Mouse (Mus musculus): ENCODE data around the gene Foxp1.

The Foxp1 gene

DNA sequence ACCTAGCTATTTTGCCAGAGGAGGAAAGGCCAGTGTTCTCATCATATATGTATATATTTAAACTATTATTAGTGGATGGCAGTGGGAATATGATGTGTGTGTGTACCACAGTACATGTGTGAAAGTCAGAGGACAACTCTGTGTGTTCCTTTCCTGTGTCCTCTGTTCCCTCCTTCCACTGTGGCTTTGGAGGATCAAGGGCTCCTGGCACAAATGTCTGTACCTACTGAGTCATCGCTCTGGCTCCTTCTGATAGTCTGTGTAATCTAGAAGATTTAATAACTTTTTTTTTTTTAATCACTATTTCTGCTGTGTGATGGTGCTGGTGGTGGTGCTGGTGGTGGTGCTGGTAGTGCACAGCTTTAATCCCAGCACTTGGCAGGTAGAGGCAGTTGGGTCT lies 452.8 kb downstream of the Foxp1 start:
- DNase-seq: no peak

DNA sequence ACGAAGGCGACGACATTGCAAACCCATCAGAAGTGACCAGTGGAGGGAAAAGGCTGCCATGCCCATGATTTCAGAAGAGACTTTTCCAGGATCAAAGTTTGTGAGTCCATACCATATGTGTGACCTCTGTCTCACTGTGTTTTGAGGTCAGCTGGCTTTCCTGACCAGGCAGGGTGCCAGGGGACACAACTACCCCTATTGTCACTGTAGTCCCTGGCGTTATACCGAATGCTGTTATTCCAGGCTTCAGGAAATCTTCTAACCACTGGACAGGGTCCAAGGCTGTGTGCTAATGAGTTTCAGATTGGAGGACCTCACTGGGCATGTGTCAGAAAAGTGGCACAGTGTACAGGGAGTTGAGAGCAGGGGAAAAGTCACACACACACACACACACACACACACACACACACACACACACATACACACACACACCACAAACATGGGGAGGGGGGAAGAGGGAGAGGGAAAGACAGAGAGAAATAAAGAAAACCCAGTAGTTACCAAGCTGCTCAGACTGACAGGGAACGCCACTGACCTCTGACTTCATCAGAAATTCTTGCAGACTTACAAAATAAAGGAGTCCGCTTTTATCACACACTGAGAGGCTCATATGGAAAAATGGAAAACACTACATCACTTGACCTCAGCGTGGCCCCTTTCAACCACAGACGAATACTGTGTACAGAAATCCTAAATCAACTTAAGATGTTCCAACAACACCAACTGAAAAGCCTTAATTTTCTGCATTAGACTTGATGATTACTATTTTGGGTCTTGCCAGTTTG lies 456.8 kb downstream of the Foxp1 start:
- DNase-seq: peak; percentile 35

DNA sequence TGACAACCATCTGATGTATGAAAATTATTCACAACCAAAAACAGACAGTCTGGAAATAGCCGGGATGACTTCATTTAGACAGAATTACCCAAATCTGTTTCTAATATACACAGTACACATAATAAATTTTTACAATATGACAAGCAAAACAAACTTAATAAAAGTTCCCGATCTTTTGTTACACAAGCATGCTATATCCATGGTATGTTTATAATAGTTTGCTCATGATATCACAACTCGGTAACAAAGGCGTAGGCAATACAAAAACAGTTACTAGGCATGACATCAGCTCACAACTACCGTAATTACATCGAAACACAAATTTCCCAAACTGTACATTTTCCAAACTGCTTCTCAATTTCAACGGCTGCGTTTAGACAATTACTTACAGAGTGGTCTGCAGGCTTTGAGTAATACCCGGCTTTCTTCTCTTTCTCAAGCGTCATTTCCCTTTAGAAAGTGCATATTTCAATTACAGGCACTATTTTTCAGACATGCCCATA lies 458.5 kb downstream of the Foxp1 start:
- no peak for DNase-seq

DNA sequence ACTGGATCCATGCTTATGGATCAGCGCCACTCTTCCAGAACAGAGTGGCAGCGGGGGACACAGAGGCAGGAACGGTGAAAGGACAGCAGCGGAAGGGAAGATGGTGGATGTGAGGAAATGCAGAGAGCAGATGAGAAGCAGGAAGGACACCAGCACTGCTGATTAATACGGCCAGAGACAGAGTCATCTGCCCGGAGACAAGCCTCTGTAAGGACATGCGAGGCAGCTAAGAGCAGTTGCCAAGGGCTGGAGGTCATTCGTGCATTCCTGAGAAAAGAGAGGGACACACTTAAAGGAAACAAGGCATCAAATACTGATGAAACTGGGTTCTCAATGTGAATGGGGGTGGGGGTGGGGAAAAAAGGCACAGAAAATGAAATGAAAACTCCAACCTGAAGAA lies 459.6 kb downstream of the Foxp1 start:
- DNase-seq: no peak

DNA sequence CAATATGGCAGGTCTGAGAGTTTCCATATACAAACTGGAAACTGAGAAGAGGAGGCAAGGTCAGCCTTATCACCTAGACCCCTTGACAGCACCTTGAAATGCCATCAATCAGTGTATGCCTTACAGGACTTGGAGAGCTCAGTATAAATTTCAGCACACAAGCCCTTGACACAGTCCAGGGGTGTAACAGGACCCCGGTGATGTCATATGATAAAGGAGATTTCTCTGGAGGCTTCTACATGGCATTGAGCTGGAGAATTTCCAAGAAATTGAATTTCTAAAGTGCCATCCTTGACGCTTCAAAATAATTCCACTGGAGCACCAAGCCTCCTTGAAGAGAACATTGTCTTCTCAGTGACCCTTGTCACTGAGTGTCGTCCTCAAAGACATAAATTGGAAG lies 463.8 kb downstream of the Foxp1 start:
- DNase-seq: no peak

DNA sequence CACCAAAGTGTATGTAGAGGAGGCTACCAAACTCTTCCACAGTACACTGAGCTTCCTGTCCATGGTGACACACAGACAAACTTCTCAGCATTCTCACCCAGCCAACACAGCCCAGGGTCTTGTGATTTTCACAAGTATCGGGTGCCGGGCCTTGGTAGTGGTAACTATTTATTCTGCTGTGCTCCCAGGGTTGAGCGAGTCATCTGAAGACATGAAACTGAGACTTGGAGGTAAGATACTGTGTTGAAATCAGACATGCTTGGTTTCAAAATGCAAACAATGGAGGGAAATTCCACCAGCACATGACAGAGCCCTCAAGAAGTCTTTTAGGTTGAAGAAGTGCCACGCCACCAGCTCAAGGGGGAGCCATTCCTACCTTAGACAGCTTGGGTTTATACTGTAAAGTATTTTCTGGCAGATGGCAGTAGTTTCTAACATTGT lies 465.4 kb downstream of the Foxp1 start:
- no peak for DNase-seq

DNA sequence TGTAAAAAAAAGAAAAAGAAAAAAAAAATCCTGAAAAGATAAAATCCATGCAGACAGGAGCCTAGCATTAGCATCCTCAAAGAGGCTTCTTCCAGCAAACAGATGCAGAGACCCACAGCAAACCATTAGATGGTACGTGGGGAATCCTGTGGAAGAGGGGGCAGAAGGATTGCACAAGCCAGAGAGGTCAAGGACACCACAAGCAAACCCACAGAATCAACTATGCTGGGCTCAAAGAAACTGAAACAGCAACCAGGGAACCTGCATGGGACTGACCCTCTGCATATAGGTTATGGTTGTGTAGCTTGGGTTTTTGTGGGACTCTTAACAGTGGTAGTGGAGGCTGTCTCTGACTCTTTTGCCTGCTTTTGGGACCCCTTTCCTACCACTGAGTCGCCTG lies 466.1 kb downstream of the Foxp1 start:
- no peak for DNase-seq

DNA sequence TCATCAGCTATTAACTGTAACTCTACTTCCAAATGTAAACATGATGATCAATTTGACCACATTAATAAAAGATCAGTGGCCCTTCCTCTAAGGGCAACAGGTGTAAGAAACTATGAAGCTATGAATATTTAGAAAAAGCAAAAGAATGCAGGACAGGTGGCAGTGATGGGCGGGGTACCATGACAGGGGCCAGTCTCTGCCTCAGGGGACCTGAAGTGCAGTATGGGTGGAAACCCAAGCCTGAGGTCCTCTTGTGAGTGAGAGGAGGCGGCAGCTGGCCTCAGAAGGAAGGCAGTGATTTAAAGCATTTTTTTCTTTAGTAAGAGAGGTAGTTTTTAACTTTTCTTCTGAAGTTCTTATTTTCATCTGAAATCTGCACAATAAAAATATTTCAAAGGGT lies 468.5 kb downstream of the Foxp1 start:
- no peak for DNase-seq

DNA sequence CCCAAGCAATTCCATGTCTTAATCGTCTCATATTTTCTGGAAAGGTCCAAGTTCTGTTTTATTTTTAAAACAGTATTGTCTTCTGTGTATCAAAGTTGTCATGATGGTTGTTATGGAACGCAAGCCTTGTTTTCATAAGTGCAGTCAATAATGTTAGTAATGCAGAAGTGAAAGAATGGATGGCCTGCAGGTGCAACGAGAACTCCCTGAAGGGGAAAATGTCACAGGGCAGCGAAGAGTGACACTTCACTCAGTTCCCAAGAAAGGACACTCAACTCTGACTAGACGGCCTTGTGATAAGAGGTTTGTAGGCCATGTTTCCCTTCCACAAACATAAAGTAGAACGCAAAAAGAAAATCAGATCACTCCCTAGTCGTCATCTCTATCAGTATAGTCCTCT lies 469.4 kb downstream of the Foxp1 start:
- DNase-seq: no peak

DNA sequence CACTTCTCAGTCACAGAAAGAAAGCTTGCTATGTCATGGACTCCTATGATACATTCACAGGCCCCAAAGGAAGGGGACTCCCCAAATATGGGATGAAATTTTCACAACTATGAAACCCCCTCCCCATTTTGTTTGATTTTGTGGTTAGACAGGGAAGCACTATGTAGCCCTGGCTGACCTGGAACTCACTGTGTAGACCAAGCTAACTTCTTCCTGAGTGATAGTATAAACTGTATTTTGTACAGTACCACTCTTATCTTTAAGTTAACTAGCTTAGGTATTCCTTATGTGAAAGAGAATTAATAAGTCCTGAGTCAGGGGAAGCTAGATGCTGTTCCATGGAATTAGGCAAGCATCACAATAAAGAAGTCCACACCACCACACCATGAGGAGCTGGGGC lies 470.8 kb downstream of the Foxp1 start:
- no peak for DNase-seq

DNA sequence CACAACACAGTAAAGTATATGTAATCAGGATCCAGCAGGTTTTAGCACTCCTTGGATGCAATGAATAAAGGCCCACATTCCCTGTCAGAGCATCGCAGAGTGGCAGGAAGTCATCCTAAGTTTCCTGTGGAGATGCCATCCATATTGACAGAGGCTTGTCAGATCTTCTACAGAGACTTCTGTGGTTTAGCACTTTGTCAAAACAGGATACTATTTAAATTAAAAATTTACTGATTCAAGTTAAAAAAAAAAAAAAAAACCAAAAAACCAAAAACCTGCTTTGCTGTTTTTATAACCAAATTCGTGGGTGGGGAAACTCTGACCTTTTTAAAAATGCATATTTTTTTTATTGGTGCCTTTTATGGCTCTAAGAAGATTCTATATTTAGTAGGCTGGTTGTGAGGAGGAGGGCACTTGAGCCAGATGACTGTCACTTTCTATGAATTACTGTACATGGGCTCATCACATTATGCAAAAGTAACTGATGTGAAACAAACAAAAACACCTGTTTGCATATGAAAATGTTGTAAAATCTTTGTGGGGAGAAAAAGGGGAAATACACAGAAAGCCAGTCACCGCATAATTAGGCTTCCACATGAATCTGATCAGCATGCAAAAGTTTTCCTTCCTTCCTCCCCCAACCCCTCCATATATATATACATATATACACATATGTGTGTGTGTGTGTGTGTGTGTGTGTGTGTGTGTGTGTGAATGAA lies 472.1 kb downstream of the Foxp1 start:
- DNase-seq: no peak

DNA sequence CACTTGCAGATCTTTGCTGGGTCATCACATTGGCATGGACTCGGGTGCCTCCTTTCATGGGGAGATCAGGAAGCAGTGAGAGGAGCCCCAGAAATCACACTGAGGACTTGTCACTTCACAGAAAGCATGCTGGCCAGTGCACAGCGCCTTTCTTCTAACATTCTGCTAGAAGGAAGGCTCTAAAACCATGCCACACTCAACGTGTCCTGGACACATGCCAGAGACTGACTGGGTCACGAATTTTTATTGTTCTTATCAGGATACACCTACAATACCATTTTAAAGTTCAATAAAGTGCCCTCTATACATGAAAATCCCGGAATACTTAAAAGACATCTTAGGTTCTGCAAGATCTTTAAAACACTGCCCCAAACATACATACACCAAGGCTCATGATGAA lies 475.2 kb downstream of the Foxp1 start:
- DNase-seq: no peak

DNA sequence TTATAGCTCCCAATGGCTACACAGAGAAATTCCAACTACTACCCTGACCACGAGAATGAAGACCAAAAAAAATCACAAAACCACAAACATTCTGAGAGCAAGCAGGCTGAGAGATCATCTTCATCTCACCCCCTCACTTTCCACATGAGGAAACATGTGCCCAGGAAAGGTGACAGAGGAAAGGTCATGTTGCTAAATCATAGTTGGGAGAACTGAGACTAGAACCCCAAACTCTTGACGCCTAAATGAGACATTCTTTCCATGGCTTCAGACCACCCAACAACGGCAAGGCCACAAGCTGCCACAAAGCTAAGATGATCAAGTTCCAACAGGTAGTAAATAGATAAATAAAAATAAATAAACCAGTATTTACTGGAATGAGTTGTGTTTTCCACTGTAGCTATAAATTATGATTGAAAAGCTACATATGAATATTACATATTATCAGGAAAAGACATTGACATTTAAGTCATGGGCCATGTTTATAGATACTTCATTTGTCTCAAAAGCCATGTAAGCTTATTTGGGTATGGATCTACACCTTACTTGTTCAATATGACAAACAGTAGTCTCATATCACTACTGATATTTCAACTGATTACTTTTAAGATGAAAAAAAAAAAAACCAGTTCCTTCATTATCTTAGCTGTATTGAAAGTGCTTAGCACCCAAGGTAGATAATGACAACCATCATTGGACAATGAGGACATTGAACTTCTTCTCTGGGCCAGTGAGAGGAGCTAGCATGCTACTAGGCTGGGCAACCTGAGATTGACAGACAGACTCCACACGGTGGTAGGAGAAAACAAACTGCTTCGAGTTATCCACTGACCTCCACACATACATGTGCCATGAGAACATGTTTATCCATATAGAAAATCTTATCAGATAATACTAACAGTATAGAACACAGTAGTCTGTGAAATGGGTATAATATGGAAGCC lies 476.4 kb downstream of the Foxp1 start:
- no peak for DNase-seq

DNA sequence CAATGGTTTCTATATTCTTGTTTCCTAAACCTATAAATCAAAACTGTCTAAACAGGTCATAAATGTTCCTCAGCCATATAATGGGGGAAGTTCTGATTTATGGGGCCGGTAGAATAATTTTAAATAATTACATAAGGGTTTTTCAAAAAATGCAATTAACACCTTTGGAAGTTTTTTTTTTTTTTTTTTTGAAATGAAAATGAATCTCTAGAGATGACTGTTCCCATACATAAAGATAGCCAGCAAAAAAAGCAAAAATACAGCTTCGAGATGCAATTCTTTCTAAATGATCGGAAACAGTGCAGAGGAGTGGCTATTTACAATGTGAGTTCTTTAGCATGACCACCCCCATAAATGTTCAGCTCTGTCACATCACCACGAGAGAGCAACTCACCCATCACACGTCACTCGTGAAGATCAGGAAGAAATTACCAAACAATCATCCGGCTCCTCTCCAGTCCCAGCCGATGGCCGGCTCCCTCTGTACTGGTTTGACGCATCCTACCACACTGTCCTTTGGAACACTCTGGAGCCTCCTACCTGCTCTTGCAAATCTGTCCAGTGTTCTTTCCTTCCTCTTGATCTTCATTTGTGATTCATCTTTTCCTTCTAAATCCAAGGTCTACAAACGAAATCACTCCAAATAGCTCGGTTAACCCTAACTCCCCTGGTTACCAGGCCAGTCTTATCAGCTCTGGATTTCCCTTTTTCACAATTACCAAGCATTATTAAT lies 478.4 kb downstream of the Foxp1 start:
- DNase-seq: no peak

DNA sequence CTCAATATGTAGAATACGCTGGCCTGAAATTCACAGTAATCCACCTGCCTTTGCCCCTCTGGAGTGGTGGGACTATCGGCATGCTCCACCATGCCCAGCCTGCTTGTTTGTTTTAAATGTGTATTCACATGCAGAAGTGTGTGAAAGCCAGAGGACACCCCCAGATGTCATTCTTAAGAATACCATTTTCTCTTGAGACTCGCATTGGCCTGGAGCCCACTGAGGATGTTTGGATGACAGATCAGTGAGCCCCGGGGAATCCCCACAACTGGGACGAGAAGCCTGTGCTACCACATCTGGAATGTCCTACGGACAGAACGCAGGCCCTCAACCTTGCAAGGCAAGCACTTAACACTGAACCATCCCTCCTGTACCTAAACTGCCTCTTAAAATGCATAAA lies 479.3 kb downstream of the Foxp1 start:
- no peak for DNase-seq

DNA sequence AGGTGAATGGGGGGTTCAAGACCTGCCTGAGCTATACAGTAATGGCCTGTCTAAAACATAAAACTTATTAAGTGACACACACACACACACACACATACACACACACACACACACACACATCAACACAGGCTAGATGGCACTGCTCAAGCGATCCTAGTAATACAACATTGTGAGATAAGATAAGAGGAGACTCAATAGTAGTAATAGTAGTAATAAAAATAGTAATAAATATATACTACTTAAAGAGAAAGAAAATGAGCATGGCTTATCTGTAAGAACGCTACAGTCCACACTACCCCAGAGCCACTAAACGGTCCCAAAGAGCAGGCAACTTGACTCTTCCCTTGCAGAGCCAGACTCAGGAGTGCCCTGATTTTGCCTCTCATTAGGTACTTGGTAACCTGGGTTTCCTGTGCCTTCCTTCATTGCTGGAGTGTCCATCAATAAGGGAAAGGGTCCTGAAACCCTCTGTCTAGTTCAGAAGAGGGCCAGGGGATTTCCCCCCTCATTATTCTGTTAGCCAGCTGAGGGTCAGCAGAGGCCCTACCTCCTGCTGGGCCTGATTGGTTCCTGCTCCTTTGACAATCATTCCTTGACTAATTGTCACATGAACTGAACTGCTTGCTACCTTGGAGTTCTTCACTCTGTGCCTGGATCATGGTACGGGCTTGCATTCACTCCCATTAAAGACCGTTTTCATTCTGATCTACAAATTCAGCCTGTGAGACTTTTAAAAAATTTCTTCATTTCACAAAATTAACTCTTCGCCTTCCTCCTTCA lies 480.2 kb downstream of the Foxp1 start:
- DNase-seq: no peak

DNA sequence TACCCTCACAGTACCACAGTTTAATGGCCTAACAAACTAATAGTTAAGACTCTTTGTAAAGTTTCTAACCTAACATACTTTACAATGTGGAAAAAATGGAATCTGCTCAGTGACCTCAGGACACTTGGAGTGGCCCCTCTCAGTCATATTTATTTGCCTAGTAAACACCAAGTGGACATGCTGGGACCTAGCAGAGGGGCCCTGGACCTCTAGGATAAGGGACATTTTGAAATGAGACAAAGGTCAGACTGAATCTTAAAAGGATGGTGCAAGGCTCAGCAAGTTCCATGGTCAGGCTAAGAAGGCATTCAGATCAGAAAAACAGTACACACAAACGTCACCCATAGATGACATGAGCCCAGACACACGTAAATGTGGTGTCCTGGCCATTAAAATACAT lies 483.5 kb downstream of the Foxp1 start:
- no peak for DNase-seq

DNA sequence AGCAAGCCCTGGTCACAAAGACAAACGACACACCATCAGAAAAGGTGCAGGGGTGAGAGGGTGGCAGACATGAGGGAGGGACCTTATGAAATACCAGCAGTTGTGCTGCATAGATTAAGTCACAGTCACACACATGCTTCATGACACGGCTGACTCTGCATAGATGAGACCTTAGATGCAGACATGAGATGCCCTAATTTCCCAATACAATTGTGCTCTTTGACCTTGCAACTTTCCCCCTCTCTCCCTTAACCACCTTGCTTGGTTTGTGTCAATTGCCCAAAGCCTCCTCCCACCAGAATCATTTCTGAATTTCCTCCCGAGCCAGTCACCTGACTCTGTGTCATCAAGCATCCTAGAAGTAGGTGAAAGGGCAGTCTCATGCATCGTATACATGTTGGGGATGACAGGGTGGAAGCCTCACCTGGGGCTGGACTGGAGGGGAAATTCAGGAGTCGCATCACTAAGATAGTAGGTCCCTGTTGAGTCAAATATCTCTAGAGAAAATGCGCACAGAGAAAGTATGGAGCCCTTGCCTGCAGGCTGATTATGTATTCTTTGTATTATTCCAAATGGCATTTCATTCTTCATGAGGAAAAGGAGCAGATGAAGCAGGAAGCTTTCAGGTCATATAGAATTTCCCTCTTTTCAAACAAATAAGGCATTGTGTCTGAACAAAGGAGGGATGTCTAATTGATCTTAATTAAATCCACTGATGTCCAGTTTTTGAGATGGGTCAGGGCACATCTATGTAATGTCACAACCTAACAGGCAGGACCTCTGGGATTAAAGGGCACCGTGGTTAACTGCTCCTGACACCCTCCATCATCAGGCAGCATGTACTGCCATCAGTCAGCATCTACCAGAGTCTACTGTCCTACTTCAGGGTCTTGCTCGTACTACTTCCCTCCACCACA lies 486.8 kb downstream of the Foxp1 start:
- DNase-seq: no peak

DNA sequence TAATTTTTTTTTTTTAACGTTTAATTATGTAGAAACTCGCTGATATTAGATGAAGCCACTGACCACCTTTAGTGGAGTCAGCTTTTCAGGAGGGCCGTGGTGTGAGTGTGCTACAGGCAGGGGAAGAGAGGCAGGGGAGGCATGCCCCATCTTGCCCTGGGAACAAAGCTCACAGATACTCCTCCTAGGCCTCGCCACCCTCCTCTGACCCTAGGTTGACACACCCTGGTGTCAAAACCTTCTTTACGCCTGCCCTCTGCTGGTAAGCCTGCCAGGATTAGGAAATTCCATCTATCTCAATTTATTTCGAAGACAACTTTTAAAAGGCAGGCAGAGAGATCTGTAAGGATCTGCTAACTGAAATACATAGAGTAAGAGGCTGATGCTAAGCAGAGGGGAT lies 489.5 kb downstream of the Foxp1 start:
- no peak for DNase-seq

DNA sequence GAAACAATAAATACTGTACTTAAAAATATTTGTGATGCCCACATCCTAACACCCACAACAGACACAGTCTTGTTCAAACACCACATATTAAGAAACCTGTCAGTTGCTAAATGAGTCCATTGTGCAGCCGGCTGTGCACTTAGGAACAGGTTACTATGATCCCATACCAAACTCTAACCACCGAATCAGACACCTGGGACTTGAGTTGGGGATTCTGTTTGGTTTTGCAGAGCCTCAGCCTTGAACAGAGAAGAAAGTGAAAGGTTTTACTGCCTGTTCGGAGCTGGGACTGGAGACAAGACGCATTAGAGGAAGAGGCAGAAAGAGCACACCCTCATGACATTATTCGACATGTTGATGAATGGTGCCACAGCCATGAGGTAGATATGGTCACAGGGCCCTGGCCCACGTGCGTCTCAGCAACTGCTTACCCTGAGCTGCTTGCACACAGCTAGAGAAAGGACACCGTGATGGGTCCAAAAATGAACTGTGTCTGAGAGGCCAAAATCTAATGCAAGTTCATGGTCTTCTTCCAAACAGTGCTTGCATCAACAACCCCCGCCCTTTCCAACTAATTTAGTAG lies 491.1 kb downstream of the Foxp1 start:
- DNase-seq: no peak
